Mouse (Mus musculus) lung, embryonic 15.5 days (tissue): ENCODE measurements at regions not wholly inside any gene's neighbourhood (a gene's known extent, or its start where the extent isn't known, plus 50 kb on each side); places are given as distances from the start of the nearest gene placed in this dataset.

Experiments
- ATAC-seq: fragments of 200-750 bp; cut with Nextera tagmentation; 2 replicates; pipeline ENCODE4 v1.8.0; 2017; ENCODE audit warnings: moderate number of reproducible peaks, borderline replicate concordance; ENCODE audit not compliant: low FRiP score, low TSS enrichment; ENCODE audit errors: extremely low read depth
- H3K27ac ChIP-seq: fragments of 300-500 bp; sonication (generic); 2 replicates; pipeline ENCODE4 v1.5.1; 2015; ENCODE audit warnings: moderate library complexity, mild to moderate bottlenecking, inconsistent platforms
- H3K27me3 ChIP-seq: fragments of 300-500 bp; sonication (generic); 2 replicates; pipeline ENCODE4 v1.6.1; 2015; ENCODE audit warnings: inconsistent platforms
- H3K36me3 ChIP-seq: fragments of 300-500 bp; sonication (generic); 2 replicates; pipeline ENCODE4 v1.6.1; 2015; ENCODE audit warnings: inconsistent platforms
- H3K4me1 ChIP-seq: fragments of 300-500 bp; sonication (generic); 2 replicates; pipeline ENCODE4 v1.6.1; 2015; ENCODE audit warnings: inconsistent platforms
- H3K4me2 ChIP-seq: fragments of 300-500 bp; sonication (generic); 2 replicates; pipeline ENCODE4 v1.6.1; 2015; ENCODE audit warnings: inconsistent platforms, mild to moderate bottlenecking, moderate library complexity
- H3K4me3 ChIP-seq: fragments of 300-500 bp; sonication (generic); 2 replicates; pipeline ENCODE4 v1.5.1; 2015; ENCODE audit warnings: mild to moderate bottlenecking, inconsistent platforms
- H3K9ac ChIP-seq: fragments of 300-500 bp; sonication (generic); 2 replicates; pipeline ENCODE4 v1.6.1; 2015; ENCODE audit warnings: inconsistent platforms
- H3K9me3 ChIP-seq: fragments of 300-500 bp; sonication (generic); 2 replicates; pipeline ENCODE4 v1.6.1; 2016; ENCODE audit warnings: inconsistent platforms
- WGBS: fragments of 180-500 bp; shearing (Covaris S2); methylation state at CpG from one replicate; pipeline ENCODE4 v1.1.7; 2015; 5-methylcytosine and 5-hydroxymethylcytosine counted together

DNA sequence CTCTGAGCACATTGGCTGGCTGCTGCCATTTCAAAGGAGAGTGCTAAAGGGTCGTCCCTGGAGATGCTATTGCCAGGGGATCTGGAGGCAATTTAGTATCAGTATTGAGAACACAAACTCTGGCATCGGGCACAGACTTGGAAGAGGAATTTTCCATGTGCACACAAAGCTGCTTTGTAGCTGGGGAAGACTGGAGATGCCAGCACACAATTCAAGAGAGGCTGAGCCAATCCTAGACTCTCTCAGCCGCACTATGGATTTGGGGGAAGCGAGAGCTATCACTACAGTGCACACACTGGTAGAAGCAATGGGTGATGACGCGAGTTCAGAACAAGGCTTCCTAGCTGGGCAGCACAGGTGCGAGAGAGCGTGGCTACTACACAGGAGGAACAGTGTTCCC lies 97.0 kb downstream of the Smim20 start:
- Histone ChIP-seq H3K4me2 (no peak overlapping the region), H3K36me3 (no peaks in the 10 kb centered on the region), H3K9ac (no peak overlapping the region), H3K27ac (no peak overlapping the region), H3K4me3 (no peak overlapping the region), H3K4me1 (no peaks in the 10 kb centered on the region), H3K9me3 (no peaks in the 10 kb centered on the region), H3K27me3 (no peaks in the 10 kb centered on the region)
- ATAC-seq, result no peak
- WGBS, result 73% methylated on average over 8 of the region's 8 CpGs

DNA sequence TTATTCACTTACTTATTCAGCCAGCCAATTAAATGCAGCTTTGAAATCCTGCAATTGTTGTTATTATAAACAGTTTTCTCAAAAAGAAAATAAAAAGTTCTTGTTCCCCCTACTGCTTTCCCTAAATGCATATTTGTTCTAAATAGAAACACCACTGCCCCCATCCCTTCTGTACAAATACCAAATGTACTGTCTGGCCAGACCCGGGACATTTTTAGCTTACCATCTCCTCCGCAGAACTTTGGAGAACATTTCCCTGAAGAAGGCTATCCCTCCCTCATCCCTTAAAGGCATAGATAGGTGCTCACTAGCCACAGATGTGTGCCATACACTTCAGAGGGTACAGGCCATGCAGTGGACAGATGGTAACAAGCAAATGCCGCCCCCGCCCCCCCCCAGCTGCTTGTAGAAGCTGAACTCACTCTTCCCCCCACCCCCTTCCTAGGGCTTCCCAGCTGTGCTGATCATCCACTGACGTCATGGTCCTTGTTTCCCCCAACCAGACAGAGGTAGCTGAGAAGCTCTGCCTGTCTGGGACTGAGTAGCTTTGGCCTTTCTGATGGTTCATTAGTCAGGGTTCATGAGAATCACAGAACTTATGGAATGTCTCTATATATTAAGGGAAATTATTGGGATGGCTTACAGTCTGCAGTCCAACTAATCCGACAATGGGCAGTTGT lies 98.9 kb upstream of the Rbpj start:
- Histone ChIP-seq H3K4me1 (no peaks in the 10 kb centered on the region), H3K36me3 (no peaks in the 10 kb centered on the region), H3K27me3 (no peaks in the 10 kb centered on the region), H3K9me3 (no peaks in the 10 kb centered on the region), H3K4me3 (no peak overlapping the region), H3K4me2 (no peak overlapping the region), H3K9ac (no peak overlapping the region), H3K27ac (no peak overlapping the region)
- peak; percentile 32; the same call in 1 of the 2 replicates for ATAC-seq
- WGBS, result 67% methylated on average over 6 of the region's 6 CpGs

DNA sequence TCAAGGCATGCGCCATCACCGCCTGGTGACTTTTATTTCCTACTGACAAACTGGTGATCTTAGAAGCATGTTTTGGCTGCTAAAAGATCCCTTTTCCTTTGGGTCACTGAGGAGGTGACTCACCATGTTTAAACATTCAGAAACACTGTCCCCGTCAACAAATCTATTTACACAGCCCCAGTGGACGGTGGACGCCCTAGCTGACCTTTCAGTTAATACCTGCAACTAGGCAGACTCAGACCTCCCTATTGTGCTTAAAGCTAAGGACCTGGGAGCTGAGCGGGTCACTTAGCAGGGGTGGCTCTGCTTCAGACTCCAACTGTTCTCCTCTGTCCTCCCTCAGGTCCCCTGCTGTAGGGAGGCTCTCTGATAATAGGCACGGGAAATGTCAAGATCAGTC lies 95.7 kb upstream of the Rbpj start:
- Histone ChIP-seq H3K9ac (no peak overlapping the region), H3K4me2 (no peak overlapping the region), H3K27ac (no peak overlapping the region), H3K9me3 (no peaks in the 10 kb centered on the region), H3K4me1 (no peaks in the 10 kb centered on the region), H3K36me3 (no peaks in the 10 kb centered on the region), H3K27me3 (no peaks in the 10 kb centered on the region), H3K4me3 (no peak overlapping the region)
- WGBS, result 77% methylated on average over 7 of the region's 7 CpGs
- no peak for ATAC-seq

DNA sequence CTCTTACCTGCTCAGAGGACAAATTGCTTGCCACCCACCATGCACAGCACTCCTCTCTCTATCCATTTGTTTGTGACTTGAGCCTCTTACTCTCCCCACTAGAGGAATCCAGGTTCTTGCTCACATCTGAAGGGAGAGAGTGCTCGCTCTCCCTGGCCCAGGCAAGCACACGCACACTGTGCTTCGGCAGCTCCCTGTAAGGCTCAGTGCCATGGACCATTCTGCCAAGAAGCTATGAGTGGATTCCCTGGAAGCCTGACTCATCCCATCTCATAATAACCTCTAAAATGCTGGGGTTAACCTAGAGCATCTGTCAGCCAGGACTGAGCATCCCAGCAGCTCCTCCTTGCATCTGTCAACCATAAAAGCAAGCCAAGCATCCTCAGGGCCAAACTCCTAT lies 94.3 kb upstream of the Rbpj start:
- Histone ChIP-seq H3K27me3 (no peaks in the 10 kb centered on the region), H3K27ac (no peak overlapping the region), H3K4me3 (no peak overlapping the region), H3K36me3 (no peaks in the 10 kb centered on the region), H3K9me3 (no peaks in the 10 kb centered on the region), H3K4me2 (no peak overlapping the region), H3K9ac (no peak overlapping the region), H3K4me1 (no peaks in the 10 kb centered on the region)
- 77% methylated on average over 3 of the region's 3 CpGs for WGBS
- no peak for ATAC-seq

DNA sequence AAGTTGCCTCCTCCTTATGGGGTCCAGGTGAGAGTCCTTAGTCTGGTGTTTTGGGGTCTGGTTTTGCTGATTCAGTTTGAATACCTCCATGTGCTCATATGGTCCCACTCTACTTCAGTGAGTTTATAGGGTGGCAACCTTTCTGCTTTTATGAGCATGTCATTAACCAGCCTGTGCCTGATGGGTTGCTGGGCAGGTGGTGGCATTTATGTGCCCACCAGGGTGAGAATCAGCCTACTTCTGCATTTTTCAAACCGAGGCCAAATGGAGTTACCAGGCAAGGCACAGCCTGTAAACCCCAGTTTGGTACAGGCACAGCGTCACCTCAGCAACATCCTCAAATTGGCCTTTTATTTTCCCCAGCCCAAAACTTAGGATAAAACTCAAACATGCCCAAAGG lies 92.6 kb upstream of the Rbpj start:
- no peaks in the 10 kb centered on the region for H3K27me3 ChIP-seq
- no peak overlapping the region for H3K4me3 ChIP-seq
- no peaks in the 10 kb centered on the region for H3K9me3 ChIP-seq
- H3K27ac ChIP-seq, result no peak overlapping the region
- no peak overlapping the region for H3K9ac ChIP-seq
- 0 out of 2 replicates have a peak, but pooled peaks cover 5% of the 10 kb centered on the region for H3K4me1 ChIP-seq
- no peak overlapping the region for H3K4me2 ChIP-seq
- no peak for ATAC-seq
- no peaks in the 10 kb centered on the region for H3K36me3 ChIP-seq
- 86% methylated on average over 2 of the region's 2 CpGs for WGBS

DNA sequence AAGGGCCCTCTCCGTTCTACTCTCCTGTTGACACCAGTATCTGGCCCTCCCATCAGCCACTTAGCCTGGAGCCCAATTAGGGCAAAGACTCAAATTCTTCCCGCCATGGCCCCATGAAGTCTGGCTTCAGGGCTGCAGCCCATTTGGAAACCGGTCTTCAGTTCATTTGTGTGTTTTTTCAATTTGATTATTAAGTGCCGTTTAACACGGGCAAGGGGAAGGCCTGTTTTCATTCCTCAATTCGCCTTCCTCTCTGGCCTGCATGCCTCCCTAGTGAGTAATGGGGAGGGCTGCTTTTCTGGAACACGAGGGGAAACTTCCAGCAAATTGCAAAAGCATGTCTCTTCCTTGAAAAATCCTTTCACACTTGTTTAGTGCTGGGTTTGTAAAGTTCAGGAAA lies 89.1 kb upstream of the Rbpj start:
- WGBS, result 28% methylated on average over 7 of the region's 7 CpGs
- H3K4me2 ChIP-seq, result no peak overlapping the region
- H3K27ac ChIP-seq, result no peak overlapping the region
- H3K36me3 ChIP-seq, result no peaks in the 10 kb centered on the region
- H3K4me3 ChIP-seq, result no peak overlapping the region
- no peak for ATAC-seq
- H3K9ac ChIP-seq, result no peak overlapping the region
- H3K27me3 ChIP-seq, result no peaks in the 10 kb centered on the region
- no peaks in the 10 kb centered on the region for H3K9me3 ChIP-seq
- H3K4me1 ChIP-seq, result peaks cover 30% of the 10 kb centered on the region

DNA sequence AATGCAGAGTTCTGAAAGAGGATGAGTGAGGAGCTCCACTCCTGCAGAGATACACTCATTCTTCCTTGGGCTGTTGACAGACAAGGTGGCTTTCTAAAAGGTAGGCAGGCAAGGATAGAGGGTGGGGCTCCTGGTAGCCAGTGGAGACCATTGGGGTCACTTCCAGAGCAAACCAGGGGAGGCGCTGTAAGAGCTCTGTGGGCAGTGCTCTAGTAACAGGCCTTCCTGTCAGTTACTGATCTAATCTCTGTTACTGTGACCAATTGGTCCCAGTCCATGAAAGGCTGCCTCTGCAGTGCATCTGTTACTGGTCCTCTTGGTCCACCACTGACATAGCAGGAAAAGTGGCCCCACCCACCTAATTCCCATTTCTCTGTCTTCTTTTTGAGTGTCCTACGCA lies 88.3 kb upstream of the Rbpj start:
- Histone ChIP-seq H3K9me3 (no peaks in the 10 kb centered on the region), H3K9ac (no peak overlapping the region), H3K4me1 (peaks cover 34% of the 10 kb centered on the region), H3K36me3 (no peaks in the 10 kb centered on the region), H3K4me2 (no peak overlapping the region), H3K4me3 (no peak overlapping the region), H3K27ac (no peak overlapping the region), H3K27me3 (no peaks in the 10 kb centered on the region)
- no peak for ATAC-seq
- 74% methylated on average over 2 of the region's 2 CpGs for WGBS

DNA sequence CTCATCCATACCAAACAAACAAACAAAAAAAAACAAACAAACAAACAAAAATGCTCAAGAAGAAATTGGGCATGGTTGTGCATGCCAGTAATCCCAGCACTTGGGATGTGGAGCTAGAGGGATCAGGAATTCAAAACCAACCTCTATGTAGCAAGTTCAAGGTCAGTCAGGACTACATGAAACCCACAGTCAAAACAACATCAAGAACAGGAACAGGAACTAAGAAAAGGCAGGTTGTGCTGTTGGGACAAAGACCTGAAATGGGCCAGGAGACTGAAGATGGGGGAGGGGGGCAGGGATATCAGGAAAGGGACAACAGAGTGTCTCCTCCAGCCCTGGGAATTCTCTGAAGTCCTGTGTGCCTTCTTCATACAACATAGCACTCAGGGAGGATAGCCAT lies 87.8 kb upstream of the Rbpj start:
- no peaks in the 10 kb centered on the region for H3K27me3 ChIP-seq
- H3K9me3 ChIP-seq, result no peaks in the 10 kb centered on the region
- no peak overlapping the region for H3K4me3 ChIP-seq
- peaks cover 34% of the 10 kb centered on the region for H3K4me1 ChIP-seq
- no peak overlapping the region for H3K27ac ChIP-seq
- H3K36me3 ChIP-seq, result no peaks in the 10 kb centered on the region
- ATAC-seq, result no peak
- no peak overlapping the region for H3K4me2 ChIP-seq
- H3K9ac ChIP-seq, result no peak overlapping the region

DNA sequence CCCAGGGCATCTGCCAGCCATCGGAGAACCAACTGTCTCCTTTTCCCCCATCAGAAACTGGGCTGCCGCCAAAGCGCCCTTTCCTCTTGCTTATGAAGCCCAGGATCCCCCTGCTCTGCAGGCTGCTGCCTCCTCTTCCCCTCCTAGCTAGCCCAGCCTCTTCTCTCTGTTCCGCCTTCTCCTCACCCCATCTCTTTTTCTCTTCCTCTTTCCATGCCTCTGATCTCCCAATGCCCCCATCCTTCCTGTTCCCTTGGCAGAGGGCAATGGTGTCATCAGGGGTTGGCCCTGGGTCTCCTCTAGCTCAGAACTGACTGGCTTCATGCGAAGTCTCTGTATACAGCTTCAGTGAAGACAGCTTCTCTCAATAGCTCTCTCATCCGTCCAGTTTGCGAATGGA lies 87.4 kb upstream of the Rbpj start:
- H3K9ac ChIP-seq, result no peak overlapping the region
- H3K4me1 ChIP-seq, result peaks cover 34% of the 10 kb centered on the region
- no peak overlapping the region for H3K27ac ChIP-seq
- H3K9me3 ChIP-seq, result no peaks in the 10 kb centered on the region
- ATAC-seq, result no peak
- no peaks in the 10 kb centered on the region for H3K36me3 ChIP-seq
- no peak overlapping the region for H3K4me2 ChIP-seq
- no peak overlapping the region for H3K4me3 ChIP-seq
- H3K27me3 ChIP-seq, result no peaks in the 10 kb centered on the region
- WGBS, result 84% methylated on average over 7 of the region's 7 CpGs

DNA sequence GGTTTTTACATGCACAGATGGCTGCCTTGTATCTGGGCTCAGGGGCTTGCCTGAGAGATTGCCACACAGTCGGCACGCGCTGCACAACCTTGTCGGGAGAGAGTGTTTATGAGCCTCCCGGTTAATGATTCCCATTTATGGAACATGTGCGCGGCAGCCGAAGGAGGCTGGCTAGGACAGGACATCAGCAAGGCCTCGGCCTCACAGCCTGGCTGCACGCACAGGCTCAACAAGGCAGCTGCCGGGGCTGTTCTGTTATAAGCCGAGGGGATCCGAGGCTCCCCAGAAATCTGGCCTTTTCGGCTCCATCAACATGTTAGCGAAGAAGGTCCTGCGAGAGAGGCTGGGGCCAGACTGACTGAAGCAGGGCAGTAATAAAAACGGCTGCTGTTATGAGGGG lies 86.3 kb upstream of the Rbpj start:
- WGBS, result 20% methylated on average over 17 of the region's 17 CpGs
- Histone ChIP-seq H3K9me3 (no peaks in the 10 kb centered on the region), H3K4me3 (no peak overlapping the region), H3K36me3 (no peaks in the 10 kb centered on the region), H3K4me1 (peaks cover 34% of the 10 kb centered on the region), H3K9ac (no peak overlapping the region), H3K27ac (no peak overlapping the region), H3K4me2 (no peak overlapping the region), H3K27me3 (no peaks in the 10 kb centered on the region)
- 0 out of 2 replicates have a peak, but pooled peaks have one; percentile 43 for ATAC-seq

DNA sequence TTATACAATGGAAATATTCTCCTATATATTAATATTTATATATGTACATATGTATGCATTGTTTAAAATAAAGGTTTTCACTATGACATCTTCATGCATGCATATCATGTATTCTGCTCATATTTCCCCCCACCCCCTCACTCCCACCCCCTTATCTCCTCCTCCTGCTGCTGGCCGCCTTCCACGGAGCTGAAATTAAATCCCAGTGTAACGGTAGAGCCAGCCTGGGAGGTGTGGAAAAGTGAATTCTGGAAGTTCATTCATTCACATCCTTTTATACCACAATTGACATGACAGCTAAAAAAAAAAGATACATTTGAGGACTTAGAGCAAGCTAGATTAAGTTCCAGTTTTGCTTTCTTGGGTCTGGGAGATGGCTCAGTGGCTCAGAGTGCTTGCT lies 85.7 kb upstream of the Rbpj start:
- Histone ChIP-seq H3K9ac (no peak overlapping the region), H3K4me3 (no peak overlapping the region), H3K9me3 (no peaks in the 10 kb centered on the region), H3K4me2 (no peak overlapping the region), H3K27me3 (no peaks in the 10 kb centered on the region), H3K27ac (no peak overlapping the region), H3K36me3 (no peaks in the 10 kb centered on the region), H3K4me1 (peaks cover 34% of the 10 kb centered on the region)
- WGBS, result 32% methylated on average over 3 of the region's 3 CpGs
- no peak for ATAC-seq

DNA sequence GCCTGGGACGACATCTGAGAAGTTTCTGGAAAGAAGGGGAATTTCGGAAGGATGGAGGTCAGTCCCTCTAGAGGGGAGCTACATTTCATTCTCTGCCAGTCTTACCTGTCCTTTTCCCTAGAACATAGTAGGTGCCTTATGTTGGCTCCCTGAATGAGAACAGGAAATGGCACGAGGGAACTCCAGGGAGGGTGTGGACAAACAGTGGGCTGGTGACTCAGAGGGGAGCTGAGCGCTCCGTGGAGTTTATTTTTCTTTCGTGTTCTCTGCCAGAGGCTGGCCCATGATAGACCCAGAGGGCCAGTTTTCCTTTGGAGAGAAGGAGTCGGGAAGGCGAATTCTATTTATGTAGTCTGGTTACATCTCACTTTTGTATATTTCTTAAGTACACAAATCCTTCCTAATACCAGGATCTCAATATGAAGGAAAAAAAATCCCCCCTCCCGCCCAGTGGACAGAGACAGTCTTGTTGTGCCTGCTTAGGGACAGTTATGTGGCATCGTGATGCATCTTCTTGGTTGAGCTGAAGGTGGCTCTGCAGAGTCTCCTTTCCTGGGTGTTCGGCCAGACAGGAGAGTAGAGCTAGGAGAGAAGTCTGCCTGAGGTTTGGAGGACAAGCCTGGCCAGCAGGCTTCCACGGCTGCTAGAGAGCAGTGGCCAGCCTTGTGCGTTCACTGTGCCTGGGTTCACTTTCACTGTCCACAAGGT lies 84.3 kb upstream of the Rbpj start:
- no peak overlapping the region for H3K27ac ChIP-seq
- H3K9me3 ChIP-seq, result no peaks in the 10 kb centered on the region
- H3K4me1 ChIP-seq, result peaks cover 34% of the 10 kb centered on the region
- no peaks in the 10 kb centered on the region for H3K36me3 ChIP-seq
- ATAC-seq, result 0 out of 2 replicates have a peak, but pooled peaks have one; percentile 40
- WGBS, result 30% methylated on average over 13 of the region's 13 CpGs
- no peaks in the 10 kb centered on the region for H3K27me3 ChIP-seq
- H3K4me3 ChIP-seq, result no peak overlapping the region
- H3K9ac ChIP-seq, result no peak overlapping the region
- no peak overlapping the region for H3K4me2 ChIP-seq
